Mouse (Mus musculus) cerebellum, adult 2 months (tissue): ENCODE data around the gene Picalm. TPM values are rescaled to one million over a fixed set of nuclear protein-coding genes. Genes with fewer than 3 reads are reported as not detected.

Experiments
- DNase-seq, 2 experiments: peaks; one replicate each; pipeline ENCODE4 v3.0.0; 2021
- H3K27ac ChIP-seq: fragments of 200-500 bp; 2 replicates; pipeline ENCODE4 v1.5.1; 2012; ENCODE audit warnings: low read length, control low read depth, inconsistent platforms; ENCODE audit not compliant: insufficient read depth
- H3K27me3 ChIP-seq: fragments of 200-500 bp; 2 replicates; pipeline ENCODE4 v1.6.1; 2012; ENCODE audit warnings: inconsistent platforms, mild to moderate bottlenecking, low read length, moderate library complexity; ENCODE audit not compliant: control insufficient read depth, insufficient read depth
- H3K4me1 ChIP-seq: fragments of 200-500 bp; 2 replicates; pipeline ENCODE4 v1.6.1; 2011; ENCODE audit warnings: low read length; ENCODE audit not compliant: control insufficient read depth, insufficient read depth
- H3K4me3 ChIP-seq: fragments of 200-500 bp; replicated peaks from 2 replicates; pipeline ENCODE3; 2011; ENCODE audit warnings: mild to moderate bottlenecking, low read depth, low read length, control low read depth; ENCODE audit not compliant: insufficient read depth
- CTCF ChIP-seq: fragments of 200-500 bp; IDR thresholded peaks from 2 replicates; pipeline ENCODE4 v1.5.1; 2011; ENCODE audit warnings: low read depth, mild to moderate bottlenecking, control low read depth, low read length, moderate library complexity, borderline replicate concordance; ENCODE audit not compliant: insufficient read depth
- POLR2A ChIP-seq: fragments of 200-500 bp; IDR thresholded peaks from 2 replicates; pipeline ENCODE4 v1.6.1; 2011; ENCODE audit warnings: low read length, control low read depth, borderline replicate concordance; ENCODE audit not compliant: insufficient read depth
- WGBS: fragments of 180-500 bp; shearing (Covaris S2); methylation state at CpG from one replicate; pipeline ENCODE4 v1.1.7; 2018; 5-methylcytosine and 5-hydroxymethylcytosine counted together
- polyA plus RNA-seq: library from polyadenylated mRNA; depleted of rRNA; stranded (reverse); fragments of >200 nt; gene quantifications from 2 replicates; pipeline ENCODE4 v1.2.3, GENCODE M21; 2012

Gene Picalm
- polyA plus RNA-seq, 1 experiment, result 156 TPM

GRCm38 (mm10) chr7:90120106-90120505 lies 9.9 kb upstream of the Picalm start:
- no peak overlapping the region for H3K4me3 ChIP-seq
- 3% methylated on average over 4 of the region's 4 CpGs for WGBS
- no peaks in the 10 kb centered on the region; the same call in 1 of the 2 replicates for H3K4me1 ChIP-seq
- H3K27me3 ChIP-seq, result no peaks in the 10 kb centered on the region
- H3K27ac ChIP-seq, result no peak overlapping the region
- DNase-seq, result peak in 1 of 2 experiments; percentile 63
- TF ChIP-seq CTCF, result no peak
- TF ChIP-seq POLR2A, result no peak

DNA sequence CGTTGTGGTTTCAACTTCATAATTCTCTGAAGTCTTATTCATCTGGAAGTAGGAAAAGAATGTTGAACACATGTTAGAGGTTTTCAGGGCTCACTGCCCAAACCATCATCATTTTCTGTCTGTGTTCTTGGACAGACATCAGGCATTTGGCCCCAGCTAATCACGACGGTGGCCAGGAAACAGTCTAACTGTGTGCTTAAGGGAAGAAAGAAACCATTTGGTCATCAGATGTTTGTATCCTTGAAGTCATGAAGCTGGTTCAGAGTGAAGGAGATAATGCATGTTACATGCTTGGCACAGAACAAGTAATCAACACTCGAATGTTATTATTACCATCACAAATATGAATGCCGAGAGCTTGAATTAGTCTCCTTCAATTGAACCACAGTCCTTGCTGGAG lies 5.0 kb upstream of the Picalm start:
- Histone ChIP-seq H3K4me3 (no peak overlapping the region), H3K4me1 (no peaks in the 10 kb centered on the region; the same call in 1 of the 2 replicates), H3K27ac (no peak overlapping the region), H3K27me3 (no peaks in the 10 kb centered on the region)
- TF ChIP-seq POLR2A (no peak), CTCF (no peak)
- DNase-seq, result no peak
- WGBS, result 48% methylated on average over 5 of the region's 5 CpGs

GRCm38 (mm10) chr7:90128631-90129200 lies 1.3 kb upstream of the Picalm start:
- Histone ChIP-seq H3K4me3 (peak overlapping the region; percentile 98), H3K27ac (peak overlapping the region; percentile 95; the same call in 1 of the 2 replicates), H3K27me3 (no peaks in the 10 kb centered on the region), H3K4me1 (no peaks in the 10 kb centered on the region; the same call in 1 of the 2 replicates)
- DNase-seq, result peak in 1 of 2 experiments; percentile 22
- WGBS, result 28% methylated on average over 8 of the region's 8 CpGs
- no peak for TF ChIP-seq POLR2A

- TF ChIP-seq POLR2A, result no peak
- TF ChIP-seq CTCF, result no peak
- Histone ChIP-seq H3K27ac (peak overlapping the region; percentile 95), H3K4me3 (peak overlapping the region; percentile 98), H3K4me1 (no peaks in the 10 kb centered on the region; the same call in 1 of the 2 replicates), H3K27me3 (no peaks in the 10 kb centered on the region)
- peak; percentile 56 to 61 for DNase-seq
- 0% methylated on average over 12 of the region's 12 CpGs for WGBS
Measured at GRCm38 (mm10) chr7:90129271-90129731, 712 bp upstream of the Picalm start.

DNA sequence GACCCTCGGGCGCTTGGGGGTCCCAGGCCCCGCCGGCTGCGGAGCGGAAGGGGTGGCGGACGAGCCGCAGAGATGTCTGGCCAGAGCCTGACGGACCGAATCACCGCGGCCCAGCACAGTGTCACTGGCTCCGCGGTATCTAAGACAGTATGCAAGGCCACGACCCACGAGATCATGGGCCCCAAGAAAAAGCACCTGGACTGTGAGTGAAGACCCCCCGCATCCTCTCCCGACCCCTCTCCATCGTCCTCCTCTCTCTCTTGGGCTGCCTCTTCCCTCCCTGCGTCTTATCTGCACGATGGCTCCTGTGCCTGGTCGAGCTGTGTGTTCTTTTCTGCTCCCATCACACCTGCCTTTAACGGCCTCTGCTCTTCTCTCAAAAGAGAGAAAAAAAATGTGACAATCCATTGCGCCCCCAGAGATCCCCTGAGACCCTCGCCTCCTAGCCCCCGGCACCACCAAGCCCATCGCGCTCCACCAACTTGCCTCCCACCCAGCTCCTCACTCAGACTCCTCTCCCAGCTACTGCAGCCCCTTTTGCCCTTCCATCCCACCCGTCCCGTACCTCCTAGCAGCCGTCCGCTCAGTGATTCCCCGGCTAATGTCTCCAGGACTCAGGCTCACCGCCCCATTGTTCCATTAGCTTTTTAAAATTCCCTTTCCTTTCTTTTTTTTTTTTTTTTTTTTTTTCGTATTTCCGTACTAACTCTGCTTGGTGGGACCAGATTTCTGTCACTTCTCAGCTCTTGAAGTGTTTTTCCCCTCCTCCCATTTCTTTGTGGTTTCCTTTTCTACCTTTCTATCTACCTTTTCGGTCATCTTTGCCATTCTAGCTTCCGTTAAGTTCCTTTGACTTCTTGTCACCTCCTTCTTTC lies 725 bp downstream of the Picalm start:
- H3K4me3 ChIP-seq, result peak overlapping the region; percentile 98
- under 1% methylated on average over 38 of the region's 39 CpGs for WGBS
- DNase-seq, result peak in 1 of 2 experiments; percentile 50

GRCm38 (mm10) chr7:90131376-90131651 lies 1.3 kb downstream of the Picalm start:
- Histone ChIP-seq H3K4me3 (peak overlapping the region; percentile 98), H3K4me1 (no peaks in the 10 kb centered on the region; the same call in 1 of the 2 replicates), H3K27me3 (no peaks in the 10 kb centered on the region), H3K27ac (no peak overlapping the region)
- TF ChIP-seq POLR2A (no peak), CTCF (no peak)
- no peak for DNase-seq
- 0% methylated on average over 2 of the region's 2 CpGs for WGBS

More for the DNA sequence above, 725 bp downstream of the Picalm start:
- TF ChIP-seq CTCF (no peak), POLR2A (no peak)
- no peaks in the 10 kb centered on the region; the same call in 1 of the 2 replicates for H3K4me1 ChIP-seq
- no peaks in the 10 kb centered on the region for H3K27me3 ChIP-seq
- H3K27ac ChIP-seq, result peak overlapping the region; percentile 85

- no peak overlapping the region; the same call in 1 of the 2 replicates for H3K27ac ChIP-seq
- TF ChIP-seq CTCF (no peak), POLR2A (no peak)
Measured at GRCm38 (mm10) chr7:90131831-90132241, 1.8 kb downstream of the Picalm start.

GRCm38 (mm10) chr7:90132322-90132721 lies 2.3 kb downstream of the Picalm start:
- TF ChIP-seq CTCF (no peak), POLR2A (no peak)

More at GRCm38 (mm10) chr7:90131831-90132241, 1.8 kb downstream of the Picalm start:
- Histone ChIP-seq H3K4me3 (peak overlapping the region; percentile 69), H3K27me3 (no peaks in the 10 kb centered on the region), H3K4me1 (no peaks in the 10 kb centered on the region; the same call in 1 of the 2 replicates)
- 1% methylated on average over 7 of the region's 7 CpGs for WGBS
- DNase-seq, result no peak

More at GRCm38 (mm10) chr7:90132322-90132721, 2.3 kb downstream of the Picalm start:
- H3K27ac ChIP-seq, result no peak overlapping the region; the same call in 1 of the 2 replicates
- DNase-seq, result no peak
- WGBS, result 44% methylated on average over 3 of the region's 3 CpGs
- peak overlapping the region; percentile 49 for H3K4me3 ChIP-seq
- no peaks in the 10 kb centered on the region for H3K27me3 ChIP-seq
- no peaks in the 10 kb centered on the region; the same call in 1 of the 2 replicates for H3K4me1 ChIP-seq
